Mouse (Mus musculus) bone marrow, adult 2 months (tissue): ENCODE data around the gene Tead3.

ENCODE experiments used
- CTCF ChIP-seq: fragments of 200-500 bp; IDR thresholded peaks from 2 replicates; pipeline ENCODE4 v1.5.1; 2011; ENCODE audit warnings: low read length, control low read depth; ENCODE audit not compliant: control insufficient read depth, insufficient read depth
- POLR2A ChIP-seq: fragments of 200-500 bp; IDR thresholded peaks from 2 replicates; pipeline ENCODE4 v1.6.1; 2011; ENCODE audit warnings: low read depth, mild to moderate bottlenecking, control low read depth, low read length, borderline replicate concordance; ENCODE audit not compliant: control insufficient read depth

DNA sequence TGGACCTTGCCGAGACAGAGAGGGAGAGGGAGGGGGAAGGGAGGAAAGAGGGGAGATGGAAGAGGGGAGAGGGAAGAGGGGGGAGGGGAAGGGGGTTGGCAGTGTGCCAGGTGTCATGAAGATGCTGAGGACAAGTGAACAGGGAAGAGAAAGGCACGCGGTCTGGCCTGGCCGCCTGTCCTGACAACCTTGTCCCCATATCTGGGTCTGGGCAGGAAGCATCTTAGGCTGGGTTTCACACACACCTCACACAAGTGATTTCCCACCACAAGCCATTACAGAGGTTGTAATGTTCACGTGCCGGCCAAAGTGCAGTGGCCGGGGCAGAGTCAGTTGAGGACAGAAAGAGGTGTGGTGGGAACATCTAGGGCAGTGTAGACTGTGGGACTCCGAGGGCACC is 63.0 kb downstream of the Tead3 start:
- TF ChIP-seq CTCF (no peak), POLR2A (no peak)
